Mouse (Mus musculus): ENCODE measurements at regions not wholly inside any gene's neighbourhood (a gene's known extent, or its start where the extent isn't known, plus 50 kb on each side); places are given as distances from the start of the nearest gene placed in this dataset.

DNA sequence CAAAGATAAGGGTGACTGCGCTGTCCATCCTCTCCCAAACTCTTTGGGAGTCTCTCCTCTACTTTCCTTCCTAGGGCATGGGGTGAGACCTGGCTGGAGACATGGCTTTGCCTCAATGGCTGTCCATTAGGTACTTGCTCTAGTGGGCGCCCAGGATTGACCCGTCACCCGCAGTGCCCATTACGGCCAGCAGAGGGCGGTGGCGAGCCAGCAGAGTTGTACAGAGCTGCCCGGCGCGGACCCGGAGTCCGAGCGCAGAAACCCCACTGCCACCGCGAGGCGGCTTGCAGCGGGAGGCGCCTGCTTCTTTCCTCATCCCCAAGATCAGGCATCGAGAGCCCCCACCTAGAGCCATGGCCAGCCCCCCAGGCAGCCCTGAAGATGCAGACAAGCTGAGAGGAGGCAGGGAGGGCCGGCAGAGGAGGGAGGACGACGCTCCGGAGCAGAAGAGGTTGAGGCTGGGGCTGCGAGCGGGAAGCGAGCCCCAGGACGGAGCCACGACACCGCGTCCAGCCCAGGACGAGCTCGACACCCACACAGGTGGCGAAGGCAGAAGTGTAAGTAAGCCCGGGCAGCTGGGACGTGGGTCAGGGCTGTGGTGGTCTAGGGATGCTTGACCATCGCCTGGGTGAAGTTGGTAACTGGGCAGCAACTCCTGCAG is 50.9 kb upstream of the Eef2kmt start:
- peaks cover 18% of the 10 kb centered on the region for H3K27me3 ChIP-seq
- peak; percentile 94 for ATAC-seq
- peaks cover 4% of the 10 kb centered on the region for H3K4me1 ChIP-seq (replicated peaks)
- under 1% methylated on average over 36 of the region's 36 CpGs for WGBS
- H3K4me2 ChIP-seq (replicated peaks): peak overlapping the region; percentile 91
- H3K9me3 ChIP-seq: no peaks in the 10 kb centered on the region
- peak overlapping the region; percentile 73 for H3K9ac ChIP-seq (replicated peaks)
- H3K36me3 ChIP-seq: no peaks in the 10 kb centered on the region
- H3K27ac ChIP-seq: no peak overlapping the region
- peak overlapping the region; percentile 44 for H3K4me3 ChIP-seq (replicated peaks)

Data from midbrain, embryonic 13.5 days (tissue).